Mouse (Mus musculus): ENCODE data around the gene Nom1. TPM values are rescaled to one million over a fixed set of nuclear protein-coding genes. Genes with fewer than 3 reads are reported as not detected.
A peak's percentile ranks its signal among the peaks of the same experiment; 100 is the strongest.

Gene Nom1
- polyA plus RNA-seq, 2 experiments = 10.4 to 13.9 TPM

GRCm38 (mm10) chr5:29462943-29463686 lies 28.7 kb downstream of the Nom1 start:
- peaks cover 16% of the 10 kb centered on the region for H3K27me3 ChIP-seq (ENCODE audit: control insufficient read depth, insufficient read depth, low read length)
- no peak for DNase-seq (ENCODE audit: low read depth in 3 of 3, low spot score in 3 of 3)
- TF ChIP-seq EP300 (IDR thresholded peaks at IDR 0.05; ENCODE audit: low read depth) (no peak), CTCF (IDR thresholded peaks at IDR 0.05; ENCODE audit: low read depth) (no peak)

GRCm38 (mm10) chr5:29467489-29468350 lies 33.3 kb downstream of the Nom1 start:
- Histone ChIP-seq H3K9me3 (ENCODE audit: control insufficient read depth, low read length) (no peaks in the 10 kb centered on the region), H3K9ac (replicated peaks) (no peak overlapping the region), H3K4me3 (ENCODE audit: insufficient read depth in 1 of 2, low read depth in 2 of 2, low read length in 2 of 2) (peak overlapping the region; percentile 11 to 48), H3K36me3 (replicated peaks; ENCODE audit: control insufficient read depth, insufficient read depth, low read depth) (no peaks in the 10 kb centered on the region), H3K4me1 (replicated peaks; ENCODE audit: control insufficient read depth in 2 of 2, insufficient read depth in 2 of 2, low read length in 1 of 2) (no peaks in the 10 kb centered on the region), H3K27me3 (ENCODE audit: control insufficient read depth, insufficient read depth, low read length) (peaks cover 62% of the 10 kb centered on the region), H3K27ac (no peak overlapping the region), H3K4me2 (ENCODE audit: low read depth) (peak overlapping the region; percentile 52)
- ATAC-seq (ENCODE audit: insufficient read depth) = no peak; the same call in 1 of the 2 replicates
- DNase-seq (ENCODE audit: low read depth in 3 of 3, low spot score in 3 of 3) = no peak
- no peak for TF ChIP-seq CTCF (IDR thresholded peaks at IDR 0.05; ENCODE audit: low read depth)
- no peak for TF ChIP-seq EP300 (IDR thresholded peaks at IDR 0.05; ENCODE audit: low read depth)
- 3% methylated on average over 67 of the region's 67 CpGs for WGBS (ENCODE audit: insufficient replicate concordance)

More at GRCm38 (mm10) chr5:29462943-29463686, 28.7 kb downstream of the Nom1 start:
- H3K36me3 ChIP-seq (replicated peaks; ENCODE audit: control insufficient read depth, insufficient read depth, low read depth) = no peaks in the 10 kb centered on the region
- no peak overlapping the region for H3K4me2 ChIP-seq (ENCODE audit: low read depth)
- no peaks in the 10 kb centered on the region for H3K9me3 ChIP-seq (ENCODE audit: control insufficient read depth, low read length)
- H3K4me3 ChIP-seq (ENCODE audit: insufficient read depth in 1 of 2, low read depth in 2 of 2, low read length in 2 of 2) = no peak overlapping the region
- no peak for ATAC-seq (ENCODE audit: insufficient read depth)
- no peaks in the 10 kb centered on the region for H3K4me1 ChIP-seq (replicated peaks; ENCODE audit: control insufficient read depth in 2 of 2, insufficient read depth in 2 of 2, low read length in 1 of 2)
- no peak overlapping the region for H3K27ac ChIP-seq
- WGBS (ENCODE audit: insufficient replicate concordance) = 58% methylated on average over 9 of the region's 9 CpGs
- H3K9ac ChIP-seq (replicated peaks) = no peak overlapping the region

- Histone ChIP-seq H3K4me3 (ENCODE audit: insufficient read depth in 1 of 2, low read depth in 2 of 2, low read length in 2 of 2) (peak overlapping the region; percentile 11 to 48; a peak in 3 of 4 replicates), H3K9me3 (ENCODE audit: control insufficient read depth, low read length) (no peaks in the 10 kb centered on the region), H3K4me2 (ENCODE audit: low read depth) (peak overlapping the region; percentile 52), H3K4me1 (replicated peaks; ENCODE audit: control insufficient read depth in 2 of 2, insufficient read depth in 2 of 2, low read length in 1 of 2) (no peaks in the 10 kb centered on the region), H3K36me3 (replicated peaks; ENCODE audit: control insufficient read depth, insufficient read depth, low read depth) (no peaks in the 10 kb centered on the region), H3K27ac (no peak overlapping the region), H3K27me3 (ENCODE audit: control insufficient read depth, insufficient read depth, low read length) (peaks cover 70% of the 10 kb centered on the region), H3K9ac (replicated peaks) (no peak overlapping the region)
- 2% methylated on average over 17 of the region's 17 CpGs for WGBS (ENCODE audit: insufficient replicate concordance)
- TF ChIP-seq EP300 (IDR thresholded peaks at IDR 0.05; ENCODE audit: low read depth) (no peak), CTCF (IDR thresholded peaks at IDR 0.05; ENCODE audit: low read depth) (no peak)
- DNase-seq (ENCODE audit: low read depth in 3 of 3, low spot score in 3 of 3) (no peak), ATAC-seq (ENCODE audit: insufficient read depth) (no peak)
These were observed 34.0 kb downstream of the Nom1 start for GRCm38 (mm10) chr5:29468351-29469065.

- ATAC-seq (ENCODE audit: insufficient read depth) (no peak), DNase-seq (ENCODE audit: low read depth in 3 of 3, low spot score in 3 of 3) (no peak)
- 11% methylated on average over 4 of the region's 4 CpGs for WGBS (ENCODE audit: insufficient replicate concordance)
- no peak overlapping the region for H3K9ac ChIP-seq (replicated peaks)
- no peaks in the 10 kb centered on the region for H3K4me1 ChIP-seq (replicated peaks; ENCODE audit: control insufficient read depth in 2 of 2, insufficient read depth in 2 of 2, low read length in 1 of 2)
- H3K36me3 ChIP-seq (replicated peaks; ENCODE audit: control insufficient read depth, insufficient read depth, low read depth) = no peaks in the 10 kb centered on the region
- TF ChIP-seq EP300 (IDR thresholded peaks at IDR 0.05; ENCODE audit: low read depth) = no peak
- TF ChIP-seq CTCF (IDR thresholded peaks at IDR 0.05; ENCODE audit: low read depth) = no peak
- no peaks in the 10 kb centered on the region for H3K9me3 ChIP-seq (ENCODE audit: control insufficient read depth, low read length)
- no peak overlapping the region for H3K4me2 ChIP-seq (ENCODE audit: low read depth)
- H3K4me3 ChIP-seq (ENCODE audit: insufficient read depth in 1 of 2, low read depth in 2 of 2, low read length in 2 of 2) = no peak overlapping the region
- peaks cover 80% of the 10 kb centered on the region for H3K27me3 ChIP-seq (ENCODE audit: control insufficient read depth, insufficient read depth, low read length)
- no peak overlapping the region for H3K27ac ChIP-seq
These were observed 35.0 kb downstream of the Nom1 start for GRCm38 (mm10) chr5:29469501-29469900.
